Comparison of ENCODE assay signal across 12 mouse cellular contexts in the genomic region with DNA sequence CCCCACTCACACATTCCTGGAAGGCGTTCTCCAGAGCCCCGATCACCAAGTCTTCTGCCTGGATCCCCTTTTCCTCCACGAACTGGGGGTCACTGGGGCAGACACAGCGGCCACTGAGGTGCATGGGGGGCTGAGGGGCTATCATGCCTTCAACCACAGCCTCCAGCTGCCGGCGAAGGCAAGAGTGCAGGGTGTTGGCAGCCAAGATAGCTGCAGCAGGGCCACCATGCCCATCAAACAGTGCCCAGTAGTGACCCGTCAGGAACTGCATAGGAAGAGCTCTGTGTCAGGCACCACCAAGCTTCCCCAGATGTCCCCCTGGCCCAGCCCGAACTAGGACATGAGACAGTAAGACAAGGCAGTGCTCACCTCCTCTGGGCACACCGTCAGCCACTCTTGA. TPM values are rescaled to one million over a fixed set of nuclear protein-coding genes. Genes with fewer than 3 reads are reported as not detected.
DNase-seq lines count a peak whose midpoint lies in the region; ATAC-seq and TF ChIP-seq lines count a peak whose summit lies in the region.
"Had no signal": no experiment of that assay in that cellular context is flagged by ENCODE, and none has a peak within 500 bp of the region (broad histone marks: within the 10 kb centered on the region; RNA-seq: fewer than 3 reads in every experiment).

No protein-coding gene starts in this region.

- TF ChIP-seq CTCF in spleen, adult 2 months (IDR thresholded peaks at IDR 0.05; ENCODE audit: extremely low read depth, insufficient read depth, insufficient read length, insufficient replicate concordance), result no peak

- H3K4me2 ChIP-seq in intestine, embryonic 14.5 days (ENCODE audit: low read length), result 0 out of 2 replicates have a peak overlapping the region, but pooled peaks have one; percentile 70
- no peak overlapping the region for H3K4me2 ChIP-seq in intestine, embryonic 16.5 days (ENCODE audit: low read depth, low read length)
- peak overlapping the region; percentile 56; the same call in 1 of the 2 replicates for H3K4me2 ChIP-seq in limb, embryonic 14.5 days (replicated peaks; ENCODE audit: low read depth, low read length, severe bottlenecking)

- no peaks in the 10 kb centered on the region for H3K9me3 ChIP-seq in intestine, embryonic 14.5 days (ENCODE audit: control insufficient read depth, low read length)
- no peaks in the 10 kb centered on the region for H3K9me3 ChIP-seq in intestine, embryonic 16.5 days (ENCODE audit: control insufficient read depth, low read length)
- no peaks in the 10 kb centered on the region for H3K9me3 ChIP-seq in limb, embryonic 14.5 days (ENCODE audit: control insufficient read depth, low read length)
- H3K9me3 ChIP-seq: megakaryocyte, embryonic 14.5 days had no signal

- no peak overlapping the region for H3K9ac ChIP-seq in intestine, embryonic 14.5 days (ENCODE audit: low read length)
- H3K9ac ChIP-seq in intestine, embryonic 16.5 days (ENCODE audit: low read depth, low read length), result no peak overlapping the region
- no peak overlapping the region for H3K9ac ChIP-seq in limb, embryonic 14.5 days (ENCODE audit: low read depth, low read length, severe bottlenecking)

- H3K4me3 ChIP-seq in intestine, embryonic 14.5 days (ENCODE audit: low read depth, low read length), result no peak overlapping the region
- no peak overlapping the region for H3K4me3 ChIP-seq in intestine, embryonic 16.5 days (ENCODE audit: low read length)
- no peak overlapping the region; the same call in 1 of the 2 replicates for H3K4me3 ChIP-seq in spleen, adult 2 months (ENCODE audit: extremely low read depth, insufficient read depth, insufficient read length)
- no peak overlapping the region for H3K4me3 ChIP-seq in limb, embryonic 14.5 days (replicated peaks; ENCODE audit: low read length)

- no peak for ATAC-seq in intestine, embryonic 14.5 days (replicated peaks; ENCODE audit: low FRiP score, low TSS enrichment, low read depth)
- ATAC-seq in intestine, embryonic 16.5 days, result no peak
- no peak for ATAC-seq in limb, embryonic 14.5 days (ENCODE audit: low FRiP score, low read depth)

- no peak overlapping the region for H3K27ac ChIP-seq in intestine, embryonic 14.5 days (ENCODE audit: low read depth)
- H3K27ac ChIP-seq in intestine, embryonic 16.5 days (ENCODE audit: low read length), result no peak overlapping the region
- peak overlapping the region; percentile 24 for H3K27ac ChIP-seq in spleen, adult 2 months (ENCODE audit: insufficient read depth, low read length)
- no peak overlapping the region for H3K27ac ChIP-seq in limb, embryonic 14.5 days (replicated peaks; ENCODE audit: low read depth, low read length)

- H3K4me1 ChIP-seq in intestine, embryonic 14.5 days (replicated peaks; ENCODE audit: control insufficient read depth, insufficient read depth, low read length), result peaks cover 17% of the 10 kb centered on the region
- H3K4me1 ChIP-seq in intestine, embryonic 16.5 days (ENCODE audit: control insufficient read depth, insufficient read depth, low read length), result peaks cover 17% of the 10 kb centered on the region
- H3K4me1 ChIP-seq in spleen, adult 2 months (ENCODE audit: control insufficient read depth, insufficient read depth, insufficient read length), result peaks cover 32% of the 10 kb centered on the region
- H3K4me1 ChIP-seq in limb, embryonic 14.5 days (ENCODE audit: control insufficient read depth, insufficient read depth, low read length), result peaks cover 17% of the 10 kb centered on the region

- peaks cover 17% of the 10 kb centered on the region for H3K36me3 ChIP-seq in intestine, embryonic 14.5 days (ENCODE audit: control insufficient read depth, insufficient read depth, low read length)
- H3K36me3 ChIP-seq in intestine, embryonic 16.5 days (ENCODE audit: control insufficient read depth, insufficient read depth, low read length), result 0 out of 2 replicates have a peak, but pooled peaks cover 4% of the 10 kb centered on the region
- H3K36me3 ChIP-seq in spleen, adult 2 months (ENCODE audit: control insufficient read depth, insufficient read depth, low read length), result peaks cover 17% of the 10 kb centered on the region
- peaks cover 32% of the 10 kb centered on the region for H3K36me3 ChIP-seq in limb, embryonic 14.5 days (ENCODE audit: control insufficient read depth, insufficient read depth, low read length)

- DNase-seq in intestine, embryonic 14.5 days (ENCODE audit: low spot score), result no peak
- no peak for DNase-seq in spleen, adult 2 months (ENCODE audit: low read depth in 1 of 2, low spot score in 2 of 2)
- DNase-seq in spleen, adult 18-20 months, result no peak
- DNase-seq in limb, embryonic 14.5 days (ENCODE audit: low spot score), result no peak
- no peak for DNase-seq in frontal cortex, postnatal 10 days (ENCODE audit: low spot score in 2 of 2)
- DNase-seq in embryo, embryonic 10 days (ENCODE audit: low spot score), result no peak
- DNase-seq: cerebellum, postnatal 10 days; gastrocnemius, postnatal 25 days; kidney, postnatal 36 days had no signal

- no peaks in the 10 kb centered on the region for H3K27me3 ChIP-seq in intestine, embryonic 14.5 days (replicated peaks; ENCODE audit: control insufficient read depth, insufficient read depth, low read length)
- no peaks in the 10 kb centered on the region for H3K27me3 ChIP-seq in intestine, embryonic 16.5 days (replicated peaks; ENCODE audit: control insufficient read depth, insufficient read depth, low read length)
- H3K27me3 ChIP-seq in spleen, adult 2 months (ENCODE audit: control insufficient read depth, insufficient read depth, low read length), result no peaks in the 10 kb centered on the region
- no peaks in the 10 kb centered on the region for H3K27me3 ChIP-seq in limb, embryonic 14.5 days (ENCODE audit: control insufficient read depth, insufficient read depth, low read length)
- H3K27me3 ChIP-seq: megakaryocyte, embryonic 14.5 days had no signal

- TF ChIP-seq POLR2A in spleen, adult 2 months (IDR thresholded peaks at IDR 0.05; ENCODE audit: low read depth, low read length), result no peak
- TF ChIP-seq POLR2A in limb, embryonic 14.5 days (IDR thresholded peaks at IDR 0.05; ENCODE audit: borderline replicate concordance, extremely low read depth, insufficient read depth, insufficient read length), result no peak

- WGBS in intestine, embryonic 14.5 days, result 93% methylated on average over 9 of the region's 9 CpGs
- 92% methylated on average over 9 of the region's 9 CpGs for WGBS in intestine, embryonic 16.5 days
- WGBS in spleen, adult 2 months, result 88% methylated on average over 9 of the region's 9 CpGs
- 86% methylated on average over 9 of the region's 9 CpGs for WGBS in limb, embryonic 14.5 days

RNA-seq across cellular contexts. Expression of a gene that starts 1.8 kb away (rescaled TPM):
- 31.2 and 33.6 TPM in 2 replicates for polyA plus RNA-seq in intestine, embryonic 14.5 days (2014; fragmentation: Nextera tagmentation; extraction: Ambion mirVana)
- 23.4 and 26.3 TPM in 2 replicates for polyA plus RNA-seq in intestine, embryonic 16.5 days (2015; fragmentation: Nextera tagmentation; extraction: Ambion mirVana)
- 87.4 and 95.8 TPM in 2 replicates for polyA plus RNA-seq in spleen, adult 2 months (2012; rRNA removed)
- polyA plus RNA-seq in limb, embryonic 14.5 days (2012; rRNA removed), result 87.0 and 93.5 TPM in 2 replicates
- 39.2 and 48.3 TPM in 2 replicates for polyA plus RNA-seq in limb, embryonic 14.5 days (2014; fragmentation: Nextera tagmentation; extraction: Ambion mirVana)

RNA-seq across cellular contexts. Expression of a gene that starts 5.2 kb away (rescaled TPM):
- polyA plus RNA-seq in intestine, embryonic 14.5 days (2014; fragmentation: Nextera tagmentation; extraction: Ambion mirVana), result 56.4 and 59.5 TPM in 2 replicates
- 48.6 and 50.0 TPM in 2 replicates for polyA plus RNA-seq in intestine, embryonic 16.5 days (2015; fragmentation: Nextera tagmentation; extraction: Ambion mirVana)
- 90.9 and 93.3 TPM in 2 replicates for polyA plus RNA-seq in spleen, adult 2 months (2012; rRNA removed)
- 69.2 and 76.3 TPM in 2 replicates for polyA plus RNA-seq in limb, embryonic 14.5 days (2012; rRNA removed)
- polyA plus RNA-seq in limb, embryonic 14.5 days (2014; fragmentation: Nextera tagmentation; extraction: Ambion mirVana), result 62.4 and 65.6 TPM in 2 replicates

RNA-seq across cellular contexts. Expression of a gene that starts 24.7 kb away (rescaled TPM):
- 0.08 TPM in 1 of 2 replicates, not detected in the other for polyA plus RNA-seq in intestine, embryonic 14.5 days (2014; fragmentation: Nextera tagmentation; extraction: Ambion mirVana)
- 0.04 and 0.05 TPM in 2 replicates for polyA plus RNA-seq in intestine, embryonic 16.5 days (2015; fragmentation: Nextera tagmentation; extraction: Ambion mirVana)
- polyA plus RNA-seq in spleen, adult 2 months (2012; rRNA removed), result 65.3 and 90.7 TPM in 2 replicates
- polyA plus RNA-seq in limb, embryonic 14.5 days (2012; rRNA removed), result 0.96 and 0.99 TPM in 2 replicates
- polyA plus RNA-seq in limb, embryonic 14.5 days (2014; fragmentation: Nextera tagmentation; extraction: Ambion mirVana), result 0.08 and 0.11 TPM in 2 replicates
- polyA plus RNA-seq: hindbrain, embryonic 11.5 days had no signal

RNA-seq across cellular contexts. Expression of a gene that starts 27.0 kb away (rescaled TPM):
- 22.9 and 23.8 TPM in 2 replicates for polyA plus RNA-seq in intestine, embryonic 14.5 days (2014; fragmentation: Nextera tagmentation; extraction: Ambion mirVana)
- 12.4 and 12.8 TPM in 2 replicates for polyA plus RNA-seq in intestine, embryonic 16.5 days (2015; fragmentation: Nextera tagmentation; extraction: Ambion mirVana)
- 41.3 and 53.3 TPM in 2 replicates for polyA plus RNA-seq in spleen, adult 2 months (2012; rRNA removed)
- 104 and 122 TPM in 2 replicates for polyA plus RNA-seq in limb, embryonic 14.5 days (2012; rRNA removed)
- polyA plus RNA-seq in limb, embryonic 14.5 days (2014; fragmentation: Nextera tagmentation; extraction: Ambion mirVana), result 30.2 and 32.5 TPM in 2 replicates

RNA-seq across cellular contexts. Expression of a gene that starts 39.8 kb away (rescaled TPM):
- 1.7 TPM in 2 replicates for polyA plus RNA-seq in intestine, embryonic 14.5 days (2014; fragmentation: Nextera tagmentation; extraction: Ambion mirVana)
- 8.6 and 10.8 TPM in 2 replicates for polyA plus RNA-seq in intestine, embryonic 16.5 days (2015; fragmentation: Nextera tagmentation; extraction: Ambion mirVana)
- 6.5 and 6.9 TPM in 2 replicates for polyA plus RNA-seq in spleen, adult 2 months (2012; rRNA removed)
- 3.5 and 4.9 TPM in 2 replicates for polyA plus RNA-seq in limb, embryonic 14.5 days (2012; rRNA removed)
- 2.5 and 2.6 TPM in 2 replicates for polyA plus RNA-seq in limb, embryonic 14.5 days (2014; fragmentation: Nextera tagmentation; extraction: Ambion mirVana)

Comparison
In these comparisons a context has a peak if more than half of its experiments do, and no peak if none do; other contexts are left out.
1. RNA of a gene that starts 24.7 kb away (polyA plus RNA-seq): 65.3 to 90.7 TPM in spleen, adult 2 months; 0.08 to 0.99 TPM in limb, embryonic 14.5 days, 0.08 TPM in intestine, embryonic 14.5 days and 0.04 to 0.05 TPM in intestine, embryonic 16.5 days; every median in the first group is over 10 times any median in the second.